Mouse (Mus musculus) lung, postnatal 0 days (tissue): ENCODE data around the gene E130114P18Rik.

ENCODE experiments used
- CTCF ChIP-seq: IDR thresholded peaks from 2 replicates; pipeline ENCODE4 v1.5.1; 2016; ENCODE audit warnings: antibody characterized with exemption, mild to moderate bottlenecking
- EP300 ChIP-seq: IDR thresholded peaks from 2 replicates; pipeline ENCODE4 v1.6.1; 2016; ENCODE audit warnings: antibody characterized with exemption, mild to moderate bottlenecking, control low read depth

DNA sequence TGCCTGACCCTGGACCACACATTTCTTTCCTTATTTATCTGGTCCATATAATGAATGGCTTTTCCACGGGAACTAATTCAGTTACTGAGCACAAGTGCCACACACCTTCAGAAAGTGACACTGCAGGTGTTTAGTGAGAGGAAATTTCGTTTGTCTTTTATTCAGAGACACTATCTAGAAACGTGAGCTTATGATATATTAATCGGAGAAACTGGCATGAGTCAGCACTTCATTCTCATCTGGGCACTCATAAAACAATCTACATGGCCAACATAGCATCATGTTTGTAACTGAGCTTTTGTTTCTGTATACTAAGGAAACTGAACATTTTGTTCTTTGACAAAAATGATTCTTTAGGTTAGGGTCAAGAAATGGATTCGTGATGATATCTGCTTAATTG, 35.2 kb upstream of the E130114P18Rik start:
- TF ChIP-seq CTCF (no peak), EP300 (no peak)
